Mouse (Mus musculus) liver, embryonic 14.5 days (tissue): Measurements from ENCODE around the gene Arid1b. TPM values are rescaled to one million over a fixed set of nuclear protein-coding genes. Genes with fewer than 3 reads are reported as not detected.

Experiments used
- ATAC-seq: fragments of 200-750 bp; cut with Nextera tagmentation; 2 replicates; pipeline ENCODE4 v1.8.0; 2017; ENCODE audit warnings: moderate number of reproducible peaks, mild to moderate bottlenecking, moderate library complexity; ENCODE audit not compliant: insufficient read depth
- DNase-seq, 3 experiments: peaks; one replicate each; pipeline ENCODE4 v3.0.0-alpha.2; 2012 to 2013; ENCODE audit warnings: low read depth in 3 of 3, low spot score in 3 of 3
- H3K27ac ChIP-seq: fragments of 300-500 bp; sonication (generic); 2 replicates; pipeline ENCODE4 v1.5.1; 2014; ENCODE audit warnings: moderate library complexity, mild to moderate bottlenecking, control low read depth, inconsistent platforms
- H3K27me3 ChIP-seq: fragments of 300-500 bp; sonication (generic); 2 replicates; pipeline ENCODE4 v1.6.1; 2014; ENCODE audit warnings: mild to moderate bottlenecking, low read length, moderate library complexity; ENCODE audit not compliant: control insufficient read depth, insufficient read depth
- H3K36me3 ChIP-seq: fragments of 300-500 bp; sonication (generic); replicated peaks from 2 replicates; pipeline ENCODE4 v1.6.1; 2014; ENCODE audit warnings: low read depth; ENCODE audit not compliant: control insufficient read depth, insufficient read depth
- H3K4me1 ChIP-seq, 2 experiments: fragments of 200-500 bp in 1 of 2; fragments of 300-500 bp in 1 of 2; sonication (generic) in 1 of 2; replicated peaks; 2 replicates each; pipeline ENCODE4 v1.6.1; 2012 to 2014; ENCODE audit warnings: antibody characterized with exemption in 1 of 2, inconsistent platforms in 1 of 2, low read length in 1 of 2; ENCODE audit not compliant: control insufficient read depth in 2 of 2, insufficient read depth in 2 of 2
- H3K4me2 ChIP-seq: fragments of 300-500 bp; sonication (generic); 2 replicates; pipeline ENCODE4 v1.6.1; 2014; ENCODE audit warnings: low read depth, mild to moderate bottlenecking, control low read depth, moderate library complexity
- H3K4me3 ChIP-seq, 2 experiments: fragments of 200-500 bp in 1 of 2; fragments of 300-500 bp in 1 of 2; sonication (generic) in 1 of 2; 2 replicates each; pipeline ENCODE4 v1.5.1; 2012 to 2014; ENCODE audit warnings: low read depth in 2 of 2, low read length in 2 of 2, mild to moderate bottlenecking in 2 of 2, control low read depth in 1 of 2, inconsistent platforms in 1 of 2, moderate library complexity in 1 of 2; ENCODE audit not compliant: insufficient read depth in 1 of 2
- H3K9ac ChIP-seq: fragments of 300-500 bp; sonication (generic); replicated peaks from 2 replicates; pipeline ENCODE4 v1.6.1; 2014; ENCODE audit warnings: mild to moderate bottlenecking, control low read depth, moderate library complexity
- H3K9me3 ChIP-seq: fragments of 300-500 bp; sonication (generic); 2 replicates; pipeline ENCODE4 v1.6.1; 2016; ENCODE audit warnings: low read length, mixed read lengths; ENCODE audit not compliant: control insufficient read depth
- CTCF ChIP-seq: IDR thresholded peaks from 2 replicates; pipeline ENCODE4 v1.5.1; 2016; ENCODE audit warnings: antibody characterized with exemption, low read depth, control low read depth
- EP300 ChIP-seq: IDR thresholded peaks from 2 replicates; pipeline ENCODE4 v1.6.1; 2016; ENCODE audit warnings: antibody characterized with exemption, low read depth
- WGBS: fragments of 180-500 bp; shearing (Covaris S2); extraction: QIAGEN DNeasy Blood & Tissue Kit; methylation state at CpG from one replicate; pipeline ENCODE4 v1.1.7; 2014; ENCODE audit not compliant: insufficient replicate concordance; 5-methylcytosine and 5-hydroxymethylcytosine counted together
- polyA plus RNA-seq, 2 experiments: library from polyadenylated mRNA; depleted of rRNA in 1 of 2; stranded (reverse) in 1 of 2; unstranded in 1 of 2; fragments of >200 nt; fragmentation: Nextera tagmentation in 1 of 2; extraction: Ambion mirVana in 1 of 2; gene quantifications; 2 replicates each; pipeline versions ENCODE4 v1.2.1 to v1.2.3; 2012 to 2014

Gene Arid1b
- polyA plus RNA-seq, 2 experiments = 2.6 to 3.1 TPM

- H3K9me3 ChIP-seq = no peaks in the 10 kb centered on the region
- H3K27ac ChIP-seq = no peak overlapping the region
- TF ChIP-seq EP300 = no peak
- no peak for TF ChIP-seq CTCF
- 60% methylated on average over 10 of the region's 10 CpGs for WGBS
- H3K4me1 ChIP-seq = peaks cover 0 to 41% of the 10 kb centered on the region in 2 experiments; a peak in 2 of 4 replicates
- no peak overlapping the region for H3K4me2 ChIP-seq
- H3K36me3 ChIP-seq = no peaks in the 10 kb centered on the region
- H3K9ac ChIP-seq = no peak overlapping the region
- DNase-seq (no peak), ATAC-seq (no peak)
- H3K4me3 ChIP-seq = no peak overlapping the region
- no peaks in the 10 kb centered on the region for H3K27me3 ChIP-seq
Observed at GRCm38 (mm10) chr17:5002937-5003508, 8.9 kb downstream of the Arid1b start.

- DNase-seq = no peak
Observed at GRCm38 (mm10) chr17:5004266-5004665, 10.1 kb downstream of the Arid1b start.

DNA sequence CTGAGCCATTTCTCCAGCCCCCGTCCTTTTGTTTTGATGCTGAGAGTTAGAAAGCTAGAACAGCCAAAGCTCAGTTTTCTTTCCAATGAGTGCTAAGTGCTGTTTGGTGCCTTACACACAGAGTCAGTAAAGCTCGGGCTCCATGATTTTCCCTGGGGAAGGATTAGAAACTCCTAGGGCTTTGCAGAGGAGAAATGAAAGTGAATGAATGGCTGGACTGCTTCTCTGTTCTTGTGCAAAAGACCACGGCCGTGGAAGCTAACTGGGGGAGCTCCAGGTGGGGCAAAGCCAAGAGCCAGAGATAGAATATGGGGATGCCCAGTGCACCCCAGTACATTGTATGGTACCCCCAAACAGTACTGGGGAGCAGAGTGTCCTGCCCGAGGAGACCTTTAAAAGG, 10.6 kb downstream of the Arid1b start:
- no peak overlapping the region for H3K9ac ChIP-seq
- no peak overlapping the region for H3K4me2 ChIP-seq
- DNase-seq (no peak), ATAC-seq (no peak)
- no peaks in the 10 kb centered on the region for H3K9me3 ChIP-seq
- H3K27me3 ChIP-seq = no peaks in the 10 kb centered on the region
- H3K36me3 ChIP-seq = no peaks in the 10 kb centered on the region
- no peak overlapping the region for H3K4me3 ChIP-seq
- 59% methylated on average over 5 of the region's 5 CpGs for WGBS
- H3K27ac ChIP-seq = no peak overlapping the region
- H3K4me1 ChIP-seq = peaks cover 0 to 49% of the 10 kb centered on the region in 2 experiments; a peak in 2 of 4 replicates
- TF ChIP-seq EP300 = no peak
- no peak for TF ChIP-seq CTCF

More at GRCm38 (mm10) chr17:5004266-5004665, 10.1 kb downstream of the Arid1b start:
- no peak for ATAC-seq
- no peak for TF ChIP-seq CTCF
- no peak for TF ChIP-seq EP300
- H3K4me2 ChIP-seq = no peak overlapping the region
- no peaks in the 10 kb centered on the region for H3K9me3 ChIP-seq
- WGBS = 68% methylated on average over 8 of the region's 8 CpGs
- no peak overlapping the region for H3K27ac ChIP-seq
- H3K4me3 ChIP-seq = no peak overlapping the region
- no peak overlapping the region for H3K9ac ChIP-seq
- peaks cover 0 to 45% of the 10 kb centered on the region in 2 experiments; a peak in 2 of 4 replicates for H3K4me1 ChIP-seq
- no peaks in the 10 kb centered on the region for H3K27me3 ChIP-seq
- H3K36me3 ChIP-seq = no peaks in the 10 kb centered on the region

- Histone ChIP-seq H3K4me1 (peaks cover 0 to 46% of the 10 kb centered on the region in 2 experiments; a peak in 2 of 4 replicates), H3K27ac (no peak overlapping the region), H3K36me3 (no peaks in the 10 kb centered on the region), H3K9me3 (no peaks in the 10 kb centered on the region), H3K4me2 (no peak overlapping the region), H3K27me3 (no peaks in the 10 kb centered on the region), H3K9ac (no peak overlapping the region), H3K4me3 (no peak overlapping the region)
- DNase-seq (no peak), ATAC-seq (no peak)
- 52% methylated on average over 3 of the region's 3 CpGs for WGBS
- no peak for TF ChIP-seq EP300
- no peak for TF ChIP-seq CTCF
Observed at GRCm38 (mm10) chr17:5005285-5005684, 11.2 kb downstream of the Arid1b start.

- DNase-seq = no peak
- Histone ChIP-seq H3K27me3 (no peaks in the 10 kb centered on the region), H3K4me3 (no peak overlapping the region), H3K36me3 (no peaks in the 10 kb centered on the region), H3K27ac (no peak overlapping the region), H3K9ac (no peak overlapping the region), H3K9me3 (no peaks in the 10 kb centered on the region), H3K4me1 (peaks cover 0 to 49% of the 10 kb centered on the region in 2 experiments; a peak in 2 of 4 replicates), H3K4me2 (no peak overlapping the region)
- TF ChIP-seq EP300 = no peak
- TF ChIP-seq CTCF = no peak
- WGBS = 60% methylated on average over 15 of the region's 15 CpGs
- no peak for ATAC-seq
Observed at GRCm38 (mm10) chr17:5007156-5007658, 13.1 kb downstream of the Arid1b start.
